Mouse (Mus musculus): Measurements from ENCODE around the gene Bdkrb2.

Bdkrb2 gene

GRCm38 (mm10) chr12:105574356-105574755 lies 11.3 kb downstream of the Bdkrb2 start:
- in situ Hi-C loops (cut with MboI; ENCODE audit: low pct_unique_long_range_greater_than_20kb in 1 of 2, low sequenced_read_pairs in 2 of 2, unreplicated experiment in 1 of 2) = no loop called here

- in situ Hi-C loops (cut with MboI; ENCODE audit: low pct_unique_long_range_greater_than_20kb in 1 of 2, low sequenced_read_pairs in 2 of 2, unreplicated experiment in 1 of 2) = no loop called here
Observed at GRCm38 (mm10) chr12:105580490-105580889, 17.5 kb downstream of the Bdkrb2 start.

- in situ Hi-C loops (cut with MboI; ENCODE audit: low pct_unique_long_range_greater_than_20kb in 1 of 2, low sequenced_read_pairs in 2 of 2, unreplicated experiment in 1 of 2) = no loop called here
Observed at GRCm38 (mm10) chr12:105582486-105582885, 19.5 kb downstream of the Bdkrb2 start.

GRCm38 (mm10) chr12:105583484-105583883 lies 20.5 kb downstream of the Bdkrb2 start:
- in situ Hi-C loops (cut with MboI; ENCODE audit: low pct_unique_long_range_greater_than_20kb in 1 of 2, low sequenced_read_pairs in 2 of 2, unreplicated experiment in 1 of 2) = no loop called here

- in situ Hi-C loops (cut with MboI; ENCODE audit: low pct_unique_long_range_greater_than_20kb in 1 of 2, low sequenced_read_pairs in 2 of 2, unreplicated experiment in 1 of 2) = no loop called here
Observed at GRCm38 (mm10) chr12:105584851-105585250, 21.8 kb downstream of the Bdkrb2 start.

GRCm38 (mm10) chr12:105587526-105587925 lies 24.5 kb downstream of the Bdkrb2 start:
- in situ Hi-C loops (cut with MboI; ENCODE audit: low pct_unique_long_range_greater_than_20kb in 1 of 2, low sequenced_read_pairs in 2 of 2, unreplicated experiment in 1 of 2) = no loop called here

- in situ Hi-C loops (cut with MboI; ENCODE audit: low pct_unique_long_range_greater_than_20kb in 1 of 2, low sequenced_read_pairs in 2 of 2, unreplicated experiment in 1 of 2) = no loop called here
Observed at GRCm38 (mm10) chr12:105590786-105591185, 27.8 kb downstream of the Bdkrb2 start.

GRCm38 (mm10) chr12:105592361-105592761 lies 29.3 kb downstream of the Bdkrb2 start:
- in situ Hi-C loops (cut with MboI; ENCODE audit: low pct_unique_long_range_greater_than_20kb in 1 of 2, low sequenced_read_pairs in 2 of 2, unreplicated experiment in 1 of 2) = no loop called here

GRCm38 (mm10) chr12:105593471-105593870 lies 30.4 kb downstream of the Bdkrb2 start:
- in situ Hi-C loops (cut with MboI; ENCODE audit: low pct_unique_long_range_greater_than_20kb in 1 of 2, low sequenced_read_pairs in 2 of 2, unreplicated experiment in 1 of 2) = no loop called here

GRCm38 (mm10) chr12:105597135-105597534 lies 34.1 kb downstream of the Bdkrb2 start:
- in situ Hi-C loops (cut with MboI; ENCODE audit: low pct_unique_long_range_greater_than_20kb in 1 of 2, low sequenced_read_pairs in 2 of 2, unreplicated experiment in 1 of 2) = no loop called here

- in situ Hi-C loops (cut with MboI; ENCODE audit: low pct_unique_long_range_greater_than_20kb in 1 of 2, low sequenced_read_pairs in 2 of 2, unreplicated experiment in 1 of 2) = no loop called here
Observed at GRCm38 (mm10) chr12:105598503-105598902, 35.5 kb downstream of the Bdkrb2 start.

- in situ Hi-C loops (cut with MboI; ENCODE audit: low pct_unique_long_range_greater_than_20kb in 1 of 2, low sequenced_read_pairs in 2 of 2, unreplicated experiment in 1 of 2) = no loop called here
Observed at GRCm38 (mm10) chr12:105599098-105599497, 36.1 kb downstream of the Bdkrb2 start.

GRCm38 (mm10) chr12:105601586-105601985 lies 38.6 kb downstream of the Bdkrb2 start:
- in situ Hi-C loops (cut with MboI; ENCODE audit: low pct_unique_long_range_greater_than_20kb in 1 of 2, low sequenced_read_pairs in 2 of 2, unreplicated experiment in 1 of 2) = loop anchor here in 1 of 2 experiments (10.0 kb wide), 1 partner anchor 107 kb away; no protein-coding TSS in a partner anchor

- in situ Hi-C loops (cut with MboI; ENCODE audit: low pct_unique_long_range_greater_than_20kb in 1 of 2, low sequenced_read_pairs in 2 of 2, unreplicated experiment in 1 of 2) = loop anchor here in 1 of 2 experiments (10.0 kb wide), 1 partner anchor 108 kb away; no protein-coding TSS in a partner anchor
Observed at GRCm38 (mm10) chr12:105602581-105603210, 39.7 kb downstream of the Bdkrb2 start, which contains the start of gene Bdkrb1. TSS of gene Bdkrb1 (plus strand) at chr12:105603085.

- in situ Hi-C loops (cut with MboI; ENCODE audit: low pct_unique_long_range_greater_than_20kb in 1 of 2, low sequenced_read_pairs in 2 of 2, unreplicated experiment in 1 of 2) = loop anchor here in 1 of 2 experiments (10.0 kb wide), 1 partner anchor 109 kb away; no protein-coding TSS in a partner anchor
Observed at GRCm38 (mm10) chr12:105603904-105604303, 40.9 kb downstream of the Bdkrb2 start.

GRCm38 (mm10) chr12:105605212-105605611 lies 42.2 kb downstream of the Bdkrb2 start:
- in situ Hi-C loops (cut with MboI; ENCODE audit: low pct_unique_long_range_greater_than_20kb in 1 of 2, low sequenced_read_pairs in 2 of 2, unreplicated experiment in 1 of 2) = loop anchor here in 1 of 2 experiments (10.0 kb wide), 1 partner anchor 110 kb away; no protein-coding TSS in a partner anchor

GRCm38 (mm10) chr12:105606881-105607280 lies 43.9 kb downstream of the Bdkrb2 start:
- in situ Hi-C loops (cut with MboI; ENCODE audit: low pct_unique_long_range_greater_than_20kb in 1 of 2, low sequenced_read_pairs in 2 of 2, unreplicated experiment in 1 of 2) = loop anchor here in 1 of 2 experiments (10.0 kb wide), 1 partner anchor 112 kb away; no protein-coding TSS in a partner anchor

- in situ Hi-C loops (cut with MboI; ENCODE audit: low pct_unique_long_range_greater_than_20kb in 1 of 2, low sequenced_read_pairs in 2 of 2, unreplicated experiment in 1 of 2) = loop anchor here (10.0 kb wide), 2 partner anchors 114 to 116 kb away; no protein-coding TSS in a partner anchor
Observed at GRCm38 (mm10) chr12:105611045-105611444, 48.0 kb downstream of the Bdkrb2 start.

- in situ Hi-C loops (cut with MboI; ENCODE audit: low pct_unique_long_range_greater_than_20kb in 1 of 2, low sequenced_read_pairs in 2 of 2, unreplicated experiment in 1 of 2) = loop anchor here (10.0 kb wide), 2 partner anchors 113 to 117 kb away; no protein-coding TSS in a partner anchor
Observed at GRCm38 (mm10) chr12:105611748-105612147, 48.7 kb downstream of the Bdkrb2 start.

- in situ Hi-C loops (cut with MboI; ENCODE audit: low pct_unique_long_range_greater_than_20kb in 1 of 2, low sequenced_read_pairs in 2 of 2, unreplicated experiment in 1 of 2) = loop anchor here (10.0 kb wide), 2 partner anchors 111 to 119 kb away; no protein-coding TSS in a partner anchor
Observed at GRCm38 (mm10) chr12:105613559-105613958, 50.5 kb downstream of the Bdkrb2 start.

Measured in mouse embryonic stem cell (cell line).